21 mouse cellular contexts compared by ENCODE assay signal in genomic region chr5:41781890-41782289, GRCm38 (mm10). TPM values are rescaled to one million over a fixed set of nuclear protein-coding genes. Genes with fewer than 3 reads are reported as not detected.
"Had no signal": no experiment of that assay in that cellular context is flagged by ENCODE, and none has a peak within 500 bp of the region (broad histone marks: within the 10 kb centered on the region; RNA-seq: fewer than 3 reads in every experiment).

No protein-coding gene starts in this region.

- H3K9me3 ChIP-seq: liver, embryonic 13.5 days; lung, embryonic 15.5 days; midbrain, embryonic 13.5 days; neural tube, embryonic 12.5 days; stomach, embryonic 15.5 days had no signal

- H3K4me2 ChIP-seq: limb, embryonic 12.5 days; liver, embryonic 13.5 days; lung, embryonic 15.5 days; midbrain, embryonic 13.5 days; neural tube, embryonic 12.5 days; stomach, embryonic 15.5 days had no signal

- ATAC-seq: liver, postnatal 0 days; midbrain, embryonic 13.5 days had no signal

- H3K9ac ChIP-seq: limb, embryonic 12.5 days; liver, embryonic 13.5 days; liver, postnatal 0 days; lung, embryonic 15.5 days; midbrain, embryonic 13.5 days; neural tube, embryonic 12.5 days; stomach, embryonic 15.5 days had no signal

- H3K4me3 ChIP-seq: left cerebral cortex, adult 2 months; limb, embryonic 12.5 days; liver, embryonic 13.5 days; lung, embryonic 15.5 days; midbrain, embryonic 13.5 days; neural tube, embryonic 12.5 days; stomach, embryonic 15.5 days had no signal

- H3K4me1 ChIP-seq: limb, embryonic 12.5 days; liver, embryonic 13.5 days; lung, embryonic 15.5 days; midbrain, embryonic 13.5 days; neural tube, embryonic 12.5 days; stomach, embryonic 15.5 days had no signal

- H3K27me3 ChIP-seq: limb, embryonic 12.5 days; liver, embryonic 13.5 days; lung, embryonic 15.5 days; midbrain, embryonic 13.5 days; neural tube, embryonic 12.5 days; stomach, embryonic 15.5 days had no signal

- H3K27ac ChIP-seq: left cerebral cortex, adult 2 months; limb, embryonic 12.5 days; liver, embryonic 13.5 days; lung, embryonic 15.5 days; macrophage; midbrain, embryonic 13.5 days; neural tube, embryonic 12.5 days; stomach, embryonic 15.5 days had no signal

- DNase-seq: kidney, adult 9 months; kidney, postnatal 14 days; liver; liver, embryonic 13.5 days; liver, postnatal 0 days; lung, postnatal 14 days; right cerebral cortex, postnatal 14 days; thymus, adult 2 months; thymus, postnatal 25 days had no signal

RNA-seq across cellular contexts. Expression of gene Nkx3-2, which starts 17.6 kb away (rescaled TPM):
- total RNA-seq: layer of hippocampus, postnatal 25 days; left cerebral cortex, adult 2 months; left cerebral cortex, postnatal 14 days; monocyte, adult 5-6 weeks had no signal
- polyA plus RNA-seq: liver, embryonic 13.5 days; liver, postnatal 0 days; lung, embryonic 15.5 days; macrophage; midbrain, embryonic 13.5 days; testis, adult 2 months; thymus, adult 2 months; urinary bladder, adult 2 months had no signal
